Mouse (Mus musculus) heart, embryonic 16.5 days (tissue): ENCODE results near the gene Harbi1. TPM values are rescaled to one million over a fixed set of nuclear protein-coding genes. Genes with fewer than 3 reads are reported as not detected.
"Not testable (repeated sequence)": the region's sequence is repeated elsewhere in the genome, so short reads cannot be mapped to it uniquely, and the experiment has no call there.

Experiments used
- ATAC-seq: fragments of 200-750 bp; cut with Nextera tagmentation; replicated peaks from 2 replicates; pipeline ENCODE4 v1.8.0; 2017; ENCODE audit warnings: moderate number of reproducible peaks; ENCODE audit not compliant: insufficient read depth, low FRiP score; ENCODE audit errors: extremely low read depth
- H3K27ac ChIP-seq: fragments of 300-500 bp; sonication (generic); 2 replicates; pipeline ENCODE4 v1.5.1; 2014; ENCODE audit warnings: mild to moderate bottlenecking, low read length, control low read depth, moderate library complexity
- H3K27me3 ChIP-seq: fragments of 300-500 bp; sonication (generic); 2 replicates; pipeline ENCODE4 v1.6.1; 2014; ENCODE audit warnings: low read length, mixed read lengths; ENCODE audit not compliant: control insufficient read depth, insufficient read depth
- H3K36me3 ChIP-seq: fragments of 300-500 bp; sonication (generic); 2 replicates; pipeline ENCODE4 v1.6.1; 2014; ENCODE audit not compliant: control insufficient read depth, insufficient read depth
- H3K4me1 ChIP-seq: fragments of 300-500 bp; sonication (generic); 2 replicates; pipeline ENCODE4 v1.6.1; 2014; ENCODE audit warnings: low read length, mixed read lengths; ENCODE audit not compliant: control insufficient read depth, insufficient read depth
- H3K4me2 ChIP-seq: fragments of 300-500 bp; sonication (generic); 2 replicates; pipeline ENCODE4 v1.6.1; 2014; ENCODE audit warnings: low read depth, mild to moderate bottlenecking, control low read depth, low read length
- H3K4me3 ChIP-seq: fragments of 300-500 bp; sonication (generic); 2 replicates; pipeline ENCODE4 v1.5.1; 2014; ENCODE audit warnings: mild to moderate bottlenecking, control low read depth, low read length
- H3K9ac ChIP-seq: fragments of 300-500 bp; sonication (generic); 2 replicates; pipeline ENCODE4 v1.6.1; 2014; ENCODE audit warnings: low read length, control low read depth
- H3K9me3 ChIP-seq: fragments of 300-500 bp; sonication (generic); replicated peaks from 2 replicates; pipeline ENCODE4 v1.6.1; 2016; ENCODE audit warnings: low read length; ENCODE audit not compliant: control insufficient read depth
- WGBS: fragments of 180-500 bp; shearing (Covaris S2); extraction: QIAGEN DNeasy Blood & Tissue Kit; methylation state at CpG from one replicate; pipeline ENCODE4 v1.1.7; 2014; 5-methylcytosine and 5-hydroxymethylcytosine counted together
- polyA plus RNA-seq: library from polyadenylated mRNA; unstranded; fragments of >200 nt; fragmentation: Nextera tagmentation; extraction: Ambion mirVana; gene quantifications from 2 replicates; pipeline ENCODE4 v1.2.1, GENCODE M21; 2015

Gene Harbi1
- polyA plus RNA-seq, 1 experiment from 2014 or later = 12.2 TPM

- not testable (repeated sequence) for H3K27ac ChIP-seq, H3K4me2 ChIP-seq, H3K27me3 ChIP-seq, H3K9me3 ChIP-seq, ATAC-seq, H3K4me1 ChIP-seq, H3K36me3 ChIP-seq, H3K4me3 ChIP-seq, H3K9ac ChIP-seq
- 42% methylated on average over 4 of the region's 4 CpGs for WGBS
Observed at GRCm38 (mm10) chr2:91725476-91725875, 14.8 kb downstream of the Harbi1 start.

- no peaks in the 10 kb centered on the region for H3K9me3 ChIP-seq
- no peak overlapping the region for H3K4me3 ChIP-seq
- WGBS = 86% methylated on average over 3 of the region's 3 CpGs
- H3K4me1 ChIP-seq = 0 out of 2 replicates have a peak, but pooled peaks cover 3% of the 10 kb centered on the region
- H3K27me3 ChIP-seq = no peaks in the 10 kb centered on the region
- ATAC-seq = no peak
- no peak overlapping the region for H3K9ac ChIP-seq
- no peaks in the 10 kb centered on the region for H3K36me3 ChIP-seq
- H3K4me2 ChIP-seq = no peak overlapping the region
- H3K27ac ChIP-seq = no peak overlapping the region
Observed at GRCm38 (mm10) chr2:91727011-91727410, 16.4 kb downstream of the Harbi1 start.

DNA sequence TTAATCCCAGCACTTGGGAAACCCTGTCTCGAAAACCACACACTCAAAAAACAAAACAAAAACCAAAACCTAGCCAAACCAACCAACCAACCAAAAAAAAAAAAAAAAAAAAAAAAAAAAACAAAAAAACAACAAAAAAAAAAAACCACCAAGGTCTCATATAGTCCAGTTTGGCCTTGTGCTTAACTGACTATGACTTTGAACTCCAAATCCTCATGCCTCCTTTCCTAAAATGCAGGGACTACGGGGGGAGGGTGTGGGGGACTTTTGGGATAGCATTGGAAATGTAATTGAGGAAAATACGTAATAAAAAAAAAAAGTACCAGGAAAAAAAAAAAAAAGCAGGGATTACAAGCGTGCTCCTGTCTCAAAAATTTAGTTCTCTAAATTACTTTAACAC, 18.9 kb downstream of the Harbi1 start:
- Histone ChIP-seq H3K27me3 (no peaks in the 10 kb centered on the region), H3K4me3 (peak overlapping the region; percentile 99), H3K36me3 (no peaks in the 10 kb centered on the region), H3K4me2 (peak overlapping the region; percentile 57), H3K4me1 (0 out of 2 replicates have a peak, but pooled peaks cover 3% of the 10 kb centered on the region), H3K9ac (peak overlapping the region; percentile 97), H3K9me3 (no peaks in the 10 kb centered on the region), H3K27ac (peak overlapping the region; percentile 88; the same call in 1 of the 2 replicates)
- 25% methylated on average over 4 of the region's 4 CpGs for WGBS
- no peak for ATAC-seq

DNA sequence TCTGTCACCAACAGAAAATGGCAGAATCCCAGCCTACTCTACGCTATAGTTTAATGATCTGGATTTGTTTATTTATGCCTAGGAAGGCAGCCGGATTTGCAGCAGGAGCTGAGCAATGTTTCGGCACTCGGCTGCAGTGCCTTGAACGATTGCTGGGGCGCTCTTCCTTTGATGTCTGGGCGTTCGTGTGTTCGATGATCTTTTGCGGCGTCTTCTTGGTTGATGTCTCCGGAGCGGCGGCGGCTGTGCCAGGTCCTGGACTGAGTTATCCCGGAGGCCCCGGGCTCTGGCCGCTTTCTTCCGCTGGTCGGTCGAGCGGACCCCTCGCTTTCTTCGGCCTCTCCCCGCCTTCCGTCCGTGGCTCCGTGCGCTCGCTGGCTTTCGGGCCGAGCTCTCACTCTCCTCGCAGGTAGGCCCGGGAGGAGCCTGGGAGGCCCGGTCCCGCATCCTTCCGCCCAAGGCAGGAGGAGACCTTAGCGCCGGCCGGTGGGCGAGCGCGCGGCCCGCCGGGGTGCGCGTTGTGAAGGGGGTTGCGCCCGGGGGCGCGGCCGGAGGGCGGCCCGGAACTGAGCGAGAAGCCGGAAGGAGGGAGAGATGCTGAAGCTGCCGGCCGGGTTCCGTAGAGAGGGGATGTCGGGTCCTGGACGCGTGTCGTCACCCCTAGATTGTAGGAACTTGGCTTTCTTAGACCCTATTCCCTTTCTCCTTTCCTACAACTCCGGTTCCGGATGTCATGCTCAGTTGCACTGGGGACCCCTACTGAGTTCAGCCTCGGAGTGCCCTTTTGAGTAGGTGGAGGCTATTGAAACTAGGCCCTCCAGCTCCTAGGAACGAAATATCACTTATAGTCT, 19.5 kb downstream of the Harbi1 start, which contains the start of gene Ambra1:
Ambra1 (plus strand) TSS at position 164 of the 851 bp plus-strand sequence.
- no peaks in the 10 kb centered on the region for H3K36me3 ChIP-seq
- H3K4me3 ChIP-seq = peak within 1 kb of the TSS; percentile 99
- peak; percentile 82 for ATAC-seq
- H3K4me1 ChIP-seq = 0 out of 2 replicates have a peak, but pooled peaks cover 3% of the 10 kb centered on the region
- no peaks in the 10 kb centered on the region for H3K9me3 ChIP-seq
- WGBS = under 1% methylated on average over 68 of the region's 68 CpGs
- H3K9ac ChIP-seq = peak within 1 kb of the TSS; percentile 97
- peak within 1 kb of the TSS; percentile 84 for H3K4me2 ChIP-seq
- peak within 1 kb of the TSS; percentile 88 for H3K27ac ChIP-seq
- H3K27me3 ChIP-seq = no peaks in the 10 kb centered on the region

GRCm38 (mm10) chr2:91735221-91735620, 24.6 kb downstream of the Harbi1 start:
- H3K36me3 ChIP-seq = no peaks in the 10 kb centered on the region
- H3K4me2 ChIP-seq = no peak overlapping the region
- H3K4me3 ChIP-seq = no peak overlapping the region
- 86% methylated on average over 5 of the region's 5 CpGs for WGBS
- H3K27me3 ChIP-seq = no peaks in the 10 kb centered on the region
- no peak overlapping the region for H3K9ac ChIP-seq
- 0 out of 2 replicates have a peak, but pooled peaks cover 3% of the 10 kb centered on the region for H3K4me1 ChIP-seq
- no peak for ATAC-seq
- H3K27ac ChIP-seq = no peak overlapping the region
- H3K9me3 ChIP-seq = no peaks in the 10 kb centered on the region

GRCm38 (mm10) chr2:91739586-91739985, 28.9 kb downstream of the Harbi1 start:
- Histone ChIP-seq H3K4me3 (no peak overlapping the region), H3K9me3 (no peaks in the 10 kb centered on the region), H3K27me3 (no peaks in the 10 kb centered on the region), H3K36me3 (no peaks in the 10 kb centered on the region), H3K4me2 (no peak overlapping the region), H3K4me1 (no peaks in the 10 kb centered on the region), H3K27ac (no peak overlapping the region), H3K9ac (no peak overlapping the region)
- 93% methylated on average over 1 of the region's 1 CpGs for WGBS
- no peak for ATAC-seq

DNA sequence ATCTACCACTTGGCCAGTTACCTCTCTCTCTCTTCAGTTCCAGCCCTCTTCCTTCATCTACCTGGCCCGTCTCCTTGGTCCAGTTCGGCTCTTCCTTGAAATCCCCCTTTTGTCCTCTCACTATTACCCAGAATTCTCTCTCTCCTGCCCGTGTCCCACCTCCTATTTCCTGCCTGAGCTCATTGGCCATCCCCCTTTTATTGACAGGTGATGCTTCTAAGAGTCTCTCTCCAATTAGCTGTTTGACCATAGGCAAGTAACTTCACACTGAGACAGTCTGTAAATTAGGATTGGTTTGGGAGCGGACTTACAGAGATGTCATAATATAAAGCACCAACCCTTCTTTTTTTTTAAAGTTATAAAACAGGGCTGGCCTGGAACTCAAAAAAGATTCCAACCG, 34.0 kb downstream of the Harbi1 start:
- H3K27ac ChIP-seq = no peak overlapping the region
- H3K27me3 ChIP-seq = no peaks in the 10 kb centered on the region
- H3K4me3 ChIP-seq = no peak overlapping the region
- H3K36me3 ChIP-seq = no peaks in the 10 kb centered on the region
- WGBS = 87% methylated on average over 5 of the region's 5 CpGs
- ATAC-seq = no peak
- H3K4me2 ChIP-seq = no peak overlapping the region
- H3K9me3 ChIP-seq = no peaks in the 10 kb centered on the region
- H3K9ac ChIP-seq = no peak overlapping the region
- no peaks in the 10 kb centered on the region for H3K4me1 ChIP-seq

GRCm38 (mm10) chr2:91749811-91750261, 39.2 kb downstream of the Harbi1 start:
- WGBS = 39% methylated on average over 2 of the region's 2 CpGs
- H3K9ac ChIP-seq = no peak overlapping the region
- no peaks in the 10 kb centered on the region for H3K36me3 ChIP-seq
- no peak for ATAC-seq
- no peak overlapping the region for H3K4me3 ChIP-seq
- H3K27me3 ChIP-seq = no peaks in the 10 kb centered on the region
- H3K27ac ChIP-seq = peak overlapping the region; percentile 0; the same call in 1 of the 2 replicates
- H3K9me3 ChIP-seq = no peaks in the 10 kb centered on the region
- H3K4me1 ChIP-seq = peaks cover 8% of the 10 kb centered on the region
- H3K4me2 ChIP-seq = no peak overlapping the region
